Mouse (Mus musculus) layer of hippocampus, adult 8-10 months (tissue): ENCODE results near the gene Cxcl2. TPM values are rescaled to one million over a fixed set of nuclear protein-coding genes. Genes with fewer than 3 reads are reported as not detected.

Experiments used
- DNase-seq, 2 experiments: peaks; one replicate each; pipeline ENCODE4 v3.0.0; 2022; ENCODE audit warnings: low spot score in 2 of 2
- total RNA-seq, 4 experiments: library from RNA; stranded (reverse); gene quantifications; 2 replicates each; pipeline ENCODE4 v1.2.4; 2022

Cxcl2 gene
- total RNA-seq, 4 experiments from 2014 or later, result not detected

DNA sequence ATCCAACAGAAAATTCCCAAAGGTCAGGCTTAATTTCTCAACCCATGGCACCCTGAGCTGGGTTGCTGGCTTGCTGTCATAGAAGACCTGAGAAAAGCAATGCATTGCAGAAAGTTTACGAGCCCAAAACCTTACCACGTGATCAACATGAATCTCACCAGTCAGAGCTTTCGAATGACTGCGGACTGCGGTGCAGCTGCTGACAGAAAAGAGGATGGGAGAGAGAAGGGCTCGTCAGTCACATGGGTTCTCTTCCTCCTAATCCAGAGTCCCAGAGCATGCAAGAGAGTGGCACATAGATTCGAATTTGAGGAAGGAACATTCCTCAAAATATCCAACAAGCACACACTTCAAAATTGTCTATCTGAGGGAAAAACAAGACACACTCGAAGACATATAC lies 9.4 kb upstream of the Cxcl2 start:
- no peak for DNase-seq

- no peak for DNase-seq
These were observed 6.2 kb upstream of the Cxcl2 start for GRCm38 (mm10) chr5:90897429-90897828.

DNA sequence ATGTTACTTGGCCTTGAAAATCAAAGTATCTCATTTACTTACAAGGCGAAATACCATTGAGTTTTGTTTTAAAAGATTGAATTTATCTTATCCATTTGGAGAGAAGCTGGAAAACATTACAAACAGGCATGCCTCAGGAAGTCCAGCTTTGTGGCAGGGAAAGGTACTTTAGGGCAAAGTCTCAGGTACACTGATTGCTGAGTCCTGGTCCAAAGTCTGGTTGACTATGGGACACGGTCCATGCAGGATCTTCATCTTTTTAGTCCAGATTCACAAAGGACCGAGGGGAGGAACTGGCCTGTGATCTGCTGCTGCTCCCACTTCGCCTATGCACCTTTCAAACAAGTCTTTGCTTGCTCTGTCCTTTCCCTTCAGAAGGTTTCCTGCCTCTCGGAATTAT lies 4.4 kb upstream of the Cxcl2 start:
- DNase-seq, result no peak

- no peak for DNase-seq
These were observed 3.5 kb upstream of the Cxcl2 start for GRCm38 (mm10) chr5:90900147-90900546.

DNA sequence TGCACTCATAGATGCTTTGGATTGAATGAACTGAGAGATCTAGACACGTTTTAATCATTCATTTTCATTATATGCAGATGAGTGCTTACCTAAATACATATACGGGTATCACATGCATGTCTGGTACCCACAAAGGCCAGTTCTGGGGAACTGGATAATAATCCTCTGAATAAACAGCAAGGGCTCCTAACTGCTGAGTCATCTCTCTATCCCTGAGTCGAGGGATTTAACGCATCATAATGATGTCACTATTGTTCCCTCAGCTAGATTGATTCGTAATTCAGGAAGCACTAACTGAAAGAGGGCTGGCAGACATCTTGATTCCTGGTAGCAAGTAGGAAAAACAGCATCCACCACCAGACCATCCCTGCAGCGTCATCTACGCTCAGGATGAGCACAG lies 3.0 kb upstream of the Cxcl2 start:
- DNase-seq, result no peak

DNA sequence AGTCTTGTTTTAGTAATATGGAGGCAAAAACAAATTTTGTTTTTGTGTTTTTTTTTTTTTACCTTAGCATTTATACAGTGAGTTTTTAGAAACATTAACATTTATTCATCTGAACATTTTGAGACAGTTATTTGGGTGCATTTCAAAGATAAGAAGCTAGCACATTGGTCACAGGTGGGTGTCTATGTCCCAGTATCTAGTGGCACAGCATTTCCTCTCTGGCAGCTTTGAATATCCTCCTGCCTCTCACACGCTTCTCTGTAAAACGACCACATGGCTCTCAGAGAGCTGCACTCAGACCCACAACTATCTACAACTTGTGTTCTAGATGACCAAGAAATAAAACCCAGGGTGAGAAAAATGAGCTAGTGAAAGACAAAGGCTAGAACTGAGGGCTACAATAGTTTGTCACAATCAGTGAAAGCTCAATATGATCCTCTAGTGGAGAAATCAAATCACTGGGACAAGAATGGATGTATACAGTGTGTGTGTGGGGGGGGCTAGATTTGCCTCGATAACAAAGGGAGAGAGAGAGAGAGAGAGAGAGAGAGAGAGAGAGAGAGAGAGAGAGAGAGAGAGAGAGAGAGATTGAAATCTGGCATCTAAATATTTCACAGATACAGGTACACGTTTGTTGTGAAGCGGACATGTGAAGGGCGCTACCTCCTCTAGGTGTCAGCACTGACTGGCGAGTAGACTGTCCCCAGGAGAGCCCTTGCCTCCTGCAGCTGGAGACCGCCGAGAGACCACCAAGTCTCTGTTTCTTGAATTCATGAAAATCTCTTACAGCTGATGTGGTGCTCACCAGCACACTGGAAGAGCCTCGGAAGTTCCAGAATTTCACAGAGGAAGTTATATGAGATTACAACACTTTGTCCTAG lies 1.1 kb upstream of the Cxcl2 start:
- no peak for DNase-seq

DNA sequence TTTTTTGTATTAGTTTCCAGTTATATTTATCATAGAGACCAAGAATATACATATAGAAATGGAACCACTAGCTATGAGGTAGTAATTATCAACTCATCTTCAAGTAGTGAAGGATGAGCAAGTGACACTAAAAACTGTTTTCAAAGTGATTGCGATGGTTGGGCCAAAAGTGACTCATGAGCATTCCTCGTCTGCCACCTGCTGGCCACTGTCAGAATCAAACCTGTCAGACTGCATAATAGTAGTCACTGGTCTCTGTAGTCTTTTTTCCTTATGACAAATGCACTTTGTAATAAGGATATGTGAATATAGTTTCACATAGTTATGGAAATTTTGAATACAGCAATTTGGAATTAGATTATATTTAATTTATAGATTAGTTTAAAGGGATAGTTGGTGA lies 5.3 kb downstream of the Cxcl2 start:
- peak in 1 of 2 experiments; percentile 63 for DNase-seq

GRCm38 (mm10) chr5:90919495-90919894 lies 15.8 kb downstream of the Cxcl2 start:
- DNase-seq, result no peak

GRCm38 (mm10) chr5:90922958-90923357 lies 19.3 kb downstream of the Cxcl2 start:
- DNase-seq, result no peak

DNA sequence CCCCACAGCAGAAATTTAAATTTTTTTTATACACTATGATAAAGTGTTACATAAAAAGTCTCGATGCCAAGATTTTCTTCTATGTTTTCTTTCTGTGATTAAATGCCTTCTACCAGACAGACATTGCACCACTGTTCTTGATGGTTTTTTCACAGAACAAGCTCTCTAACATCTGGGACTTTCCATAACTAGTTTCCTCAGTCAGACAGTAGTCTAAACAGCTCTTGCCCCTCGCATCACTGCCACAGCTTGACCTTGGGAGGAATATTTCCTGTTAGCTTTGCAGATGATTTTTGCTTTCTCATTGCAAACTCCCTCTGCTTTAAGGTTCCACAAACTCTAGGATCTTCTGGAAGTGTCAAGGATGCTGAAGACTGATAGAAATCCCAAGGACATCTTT lies 26.9 kb downstream of the Cxcl2 start:
- DNase-seq, result no peak

GRCm38 (mm10) chr5:90930971-90931851 lies 27.5 kb downstream of the Cxcl2 start, which contains the start of gene Mthfd2l:
Gene Mthfd2l (plus strand): TSS chr5:90931117.
- peak; percentile 48 to 63 for DNase-seq

DNA sequence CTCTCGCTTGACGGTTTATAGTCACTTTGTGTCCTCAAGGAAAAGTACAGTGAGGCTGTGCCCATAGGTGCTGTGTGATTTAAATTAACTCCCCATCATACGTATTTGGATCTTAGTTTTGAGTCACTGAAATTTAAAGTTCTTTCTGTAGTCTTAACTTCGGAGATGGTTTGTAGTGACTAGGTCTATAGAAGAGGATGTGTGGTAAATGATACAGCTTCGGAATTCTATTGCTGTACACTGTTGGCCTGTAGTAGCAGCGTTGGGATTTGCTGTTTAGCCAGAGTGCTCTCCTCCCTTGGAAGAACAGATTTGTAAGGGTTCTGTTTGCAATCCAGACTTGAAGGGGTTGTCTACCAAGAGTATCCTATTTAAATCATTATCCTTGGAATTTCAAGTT lies 28.2 kb downstream of the Cxcl2 start:
- DNase-seq, result no peak

GRCm38 (mm10) chr5:90936706-90937105 lies 33.0 kb downstream of the Cxcl2 start:
- DNase-seq, result no peak

DNA sequence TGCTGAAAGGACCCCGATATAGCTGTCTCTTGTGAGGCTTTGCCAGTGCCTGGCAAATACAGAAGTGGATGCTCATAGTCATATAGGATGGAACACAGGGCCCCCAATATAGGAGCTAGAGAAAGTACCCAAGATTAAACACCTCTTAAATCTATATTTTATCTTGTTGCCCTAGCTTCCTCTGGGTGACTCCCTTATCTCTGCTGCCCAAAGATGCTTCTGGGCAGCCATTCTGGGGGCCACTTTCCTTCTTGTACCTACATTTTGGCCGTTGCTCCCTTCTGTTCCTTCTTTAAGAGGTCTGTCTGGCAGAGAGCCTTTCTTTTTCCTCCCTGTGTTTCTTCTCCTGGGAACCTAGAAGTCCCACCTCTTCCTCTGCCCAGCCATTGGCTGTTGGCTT lies 41.8 kb downstream of the Cxcl2 start:
- no peak for DNase-seq

DNA sequence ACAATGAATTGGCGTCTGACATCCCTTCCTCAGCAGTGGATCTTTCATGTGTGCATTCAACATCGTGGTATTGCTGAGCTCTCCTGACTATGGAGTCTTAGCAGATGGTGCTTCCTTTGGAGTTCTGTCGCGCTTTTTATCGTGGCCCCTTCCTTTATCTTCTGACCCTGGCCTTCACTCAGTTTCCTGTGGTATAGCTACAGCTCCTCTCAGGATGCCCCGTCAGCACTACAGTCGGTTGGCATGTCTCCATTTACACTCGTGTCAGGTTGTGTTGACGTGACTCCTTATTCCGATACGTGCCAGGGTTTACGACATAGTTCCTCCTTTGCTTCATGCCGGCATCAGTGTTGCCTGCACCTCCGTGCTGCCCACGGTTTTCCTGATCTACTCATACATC lies 45.8 kb downstream of the Cxcl2 start:
- DNase-seq, result no peak

GRCm38 (mm10) chr5:90951475-90951874 lies 47.8 kb downstream of the Cxcl2 start:
- DNase-seq, result peak; percentile 39 to 53

DNA sequence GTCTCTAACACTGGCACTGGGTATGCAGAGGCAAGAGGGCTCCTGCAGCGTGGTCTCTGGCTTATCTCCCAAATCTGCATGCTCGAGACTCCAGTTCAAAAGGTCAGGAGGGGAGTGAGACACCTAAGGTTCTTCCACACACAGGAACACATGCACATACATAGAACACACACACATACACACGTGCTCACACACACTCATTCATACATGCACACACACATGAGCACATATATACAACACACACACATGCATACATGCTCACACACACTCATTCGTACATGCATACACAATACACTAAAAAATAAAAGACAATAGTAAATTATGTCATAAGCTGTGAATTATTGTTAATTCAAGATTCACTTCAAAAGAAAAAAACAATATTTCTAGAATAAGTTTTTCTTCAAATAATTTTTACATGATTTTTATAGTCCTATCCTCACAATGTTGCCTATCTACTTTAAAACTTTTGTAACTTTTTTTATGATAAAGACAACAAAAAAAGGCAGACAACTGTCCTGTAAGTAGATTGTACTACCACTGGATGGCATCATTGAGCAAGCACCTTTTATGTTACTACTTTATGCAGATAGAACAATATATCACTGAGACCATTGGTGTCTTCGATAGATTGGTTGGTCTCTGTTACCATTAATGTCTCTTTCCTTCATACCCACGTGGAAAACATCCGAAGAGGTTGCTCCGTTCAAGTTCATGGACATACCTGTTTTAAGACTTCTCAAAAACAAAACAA lies 49.2 kb downstream of the Cxcl2 start:
- DNase-seq, result no peak
